Mouse (Mus musculus): ENCODE data around the gene Rnasek. TPM values are rescaled to one million over a fixed set of nuclear protein-coding genes. Genes with fewer than 3 reads are reported as not detected.

Rnasek gene
- total RNA-seq, 2 experiments from 2014 or later: 106 to 113 TPM

DNA sequence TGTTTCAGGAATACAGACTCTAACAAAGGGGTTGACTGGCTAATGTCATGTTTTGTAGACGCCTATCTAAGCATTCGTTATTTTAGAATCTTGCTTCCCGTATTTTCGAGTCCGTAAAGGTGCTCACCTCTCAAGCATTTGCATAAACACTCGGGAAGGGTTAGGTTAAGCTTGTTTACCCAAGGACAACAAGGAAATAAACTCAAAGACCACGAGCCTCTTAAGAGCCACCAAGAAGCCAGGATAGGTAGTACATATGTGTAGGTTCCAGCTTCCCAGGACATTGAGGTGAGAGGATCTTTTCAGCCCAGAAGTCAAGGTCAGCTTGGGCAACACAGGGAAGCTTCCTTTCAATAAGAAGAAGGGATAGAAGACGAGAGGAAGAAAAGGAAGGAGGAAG lies 40.5 kb downstream of the Rnasek start:
- DNase-seq: no peak
- intact Hi-C loops (cut with DNase I): no loop called here

DNA sequence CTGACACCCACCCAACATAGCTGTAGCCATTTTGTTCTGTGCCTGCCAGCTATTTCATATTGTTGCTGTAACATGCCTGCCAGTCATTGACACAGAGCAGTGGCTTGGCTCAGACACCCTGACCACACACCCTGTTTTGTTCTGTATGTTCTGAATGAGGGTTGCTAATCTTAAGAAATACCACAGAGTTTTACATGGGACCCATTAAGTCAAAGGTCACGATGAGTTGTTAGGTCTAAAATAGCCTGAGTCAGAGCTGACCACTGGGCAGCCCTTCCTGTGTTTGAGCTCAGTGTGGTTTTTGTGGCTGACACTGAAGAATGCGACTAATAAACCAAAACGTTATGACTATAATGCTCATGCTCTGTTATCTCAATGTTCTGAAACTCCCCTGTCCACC lies 41.3 kb downstream of the Rnasek start:
- DNase-seq: no peak
- intact Hi-C loops (cut with DNase I): no loop called here

DNA sequence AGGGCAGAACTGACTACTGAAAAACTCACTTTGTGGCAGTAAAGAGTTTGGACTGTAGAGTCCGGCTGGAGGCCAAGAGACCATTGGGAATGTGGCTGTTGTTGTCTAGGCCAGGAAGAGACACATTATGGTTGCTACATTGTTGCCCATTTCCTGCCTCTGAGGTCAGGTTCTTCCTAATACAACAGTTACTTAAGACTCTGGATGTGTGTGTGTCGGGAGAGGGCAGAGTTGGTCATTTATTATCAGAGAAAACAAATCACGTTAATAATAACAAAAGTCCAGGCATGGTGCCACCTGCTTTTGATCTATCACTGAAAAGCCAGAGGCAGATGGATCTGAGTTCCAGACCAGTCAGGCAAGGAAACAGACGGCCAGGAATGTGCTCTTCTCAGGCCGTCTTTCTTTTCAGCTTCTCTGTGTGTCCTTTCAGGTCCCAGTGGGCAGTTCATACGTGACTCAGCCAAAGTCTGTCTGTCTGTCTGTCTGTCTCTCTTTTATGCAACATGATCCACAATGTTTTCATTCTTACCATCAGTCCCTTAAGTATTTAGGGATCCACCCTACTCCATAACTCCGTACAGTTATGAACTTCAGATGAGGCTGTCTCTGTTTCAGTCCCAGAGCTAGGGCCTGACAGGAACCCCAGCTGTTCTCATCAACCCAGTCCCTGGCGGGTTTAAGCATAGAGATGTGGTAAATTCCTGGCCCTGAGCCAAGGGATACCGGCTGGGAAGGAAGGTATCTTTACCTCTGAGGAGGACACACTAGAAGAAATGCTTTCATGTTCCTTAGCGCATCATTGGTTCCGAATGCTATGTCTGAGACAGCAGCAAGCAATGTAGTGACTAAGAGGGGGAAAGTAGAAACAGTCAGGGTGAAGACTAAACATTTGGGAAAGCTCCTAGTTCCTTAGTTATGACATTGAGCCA lies 46.0 kb downstream of the Rnasek start:
- DNase-seq: no peak
- intact Hi-C loops (cut with DNase I): no loop called here

DNA sequence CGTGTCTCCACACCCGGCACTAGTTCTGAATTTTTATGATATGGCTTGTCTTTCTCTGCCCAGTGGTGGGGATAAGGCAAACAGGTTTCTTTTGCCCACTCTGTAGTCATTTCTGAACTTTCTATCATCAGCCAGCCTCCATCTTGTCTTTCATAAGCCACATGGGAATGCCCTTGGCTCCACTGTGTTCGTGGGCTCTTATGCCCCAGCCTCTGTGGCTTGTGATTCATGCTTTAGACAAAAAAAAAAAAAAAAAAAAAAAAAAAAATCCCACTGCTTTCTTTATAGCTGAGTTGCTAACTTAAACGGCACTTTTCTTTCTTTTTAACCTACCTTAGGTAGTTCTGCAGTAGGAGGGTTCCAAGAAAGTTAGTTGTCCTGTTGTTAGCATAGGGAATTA lies 47.5 kb downstream of the Rnasek start:
- intact Hi-C loops (cut with DNase I): no loop called here
- DNase-seq: no peak

DNA sequence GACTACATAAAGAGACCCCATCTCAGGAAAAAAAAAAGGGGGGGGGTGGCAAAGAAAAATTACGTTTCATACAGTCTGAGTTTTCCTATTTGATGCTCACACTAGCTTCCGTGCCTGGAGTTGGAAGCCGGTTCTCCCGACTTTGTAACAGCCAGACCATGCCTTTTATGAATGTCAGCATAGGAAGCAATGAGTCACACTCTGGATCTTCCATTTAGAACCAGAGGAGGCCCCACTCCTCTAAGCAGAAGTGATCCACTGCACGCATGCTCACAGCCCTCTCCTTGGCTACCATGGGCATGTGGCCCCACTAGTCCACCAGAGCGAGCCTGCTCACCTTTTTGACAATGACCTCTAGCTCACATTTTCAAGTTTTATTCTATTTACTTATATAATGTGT lies 48.5 kb downstream of the Rnasek start:
- intact Hi-C loops (cut with DNase I): no loop called here
- no peak for DNase-seq

GRCm38 (mm10) chr11:70189319-70190134 lies 50.1 kb downstream of the Rnasek start:
- intact Hi-C loops (cut with DNase I): no loop called here
- no peak for DNase-seq

Small RNA genes within 50 kb of the gene (microRNA-seq; reads per million reads assigned to microRNA genes)
- gene Mir195a (ENCODE audit: borderline number of aligned reads in 2 of 2) (1,485 to 1,644 reads per million in 2 experiments), gene Mir497 (ENCODE audit: borderline number of aligned reads in 2 of 2) (0 reads per million in 2 experiments), gene Mir497b (ENCODE audit: borderline number of aligned reads in 2 of 2) (0 reads per million in 2 experiments)

Other genes starting within 250 kb of the Rnasek start
- gene Gabarap, start 248.7 kb downstream of the Rnasek start, total RNA-seq (2021): 100 to 1,000 TPM; 306 to 329 TPM
- 10 to 100 TPM; 23.1 to 23.4 TPM for gene Phf23, start 244.1 kb downstream of the Rnasek start, total RNA-seq (2021)
- 1 to 10 TPM; 5.0 to 6.1 TPM for gene Dvl2, start 239.2 kb downstream of the Rnasek start, total RNA-seq (2021)
- gene Acadvl, start 224.4 kb downstream of the Rnasek start, total RNA-seq (2021): 1,000 to 10,000 TPM; 1,292 to 1,425 TPM
- gene Dlg4, start 222.9 kb downstream of the Rnasek start, total RNA-seq (2021): 1 to 10 TPM; 6.3 to 7.4 TPM
- not detected for gene Asgr1, start 185.8 kb downstream of the Rnasek start, total RNA-seq (2021)
- gene Asgr2, start 147.2 kb downstream of the Rnasek start, total RNA-seq (2021): not detected
- gene Mgl2, start 109.5 kb downstream of the Rnasek start, total RNA-seq (2021): 1 to 10 TPM; 4.2 to 5.8 TPM
- 1 to 10 TPM; 2.7 to 3.3 TPM for gene Clec10a, start 83.6 kb downstream of the Rnasek start, total RNA-seq (2021)
- gene Slc16a11, start 27.1 kb downstream of the Rnasek start, total RNA-seq (2021): under 1 TPM; 0.28 to 0.30 TPM
- 1 to 10 TPM; 3.3 to 3.9 TPM for gene Slc16a13, start 18.8 kb downstream of the Rnasek start, total RNA-seq (2021)
- gene Bcl6b, start 10.0 kb downstream of the Rnasek start, total RNA-seq (2021): 10 to 100 TPM; 19.7 to 20.0 TPM
- 10 to 100 TPM; 32.7 to 38.0 TPM for gene 0610010K14Rik, start 1.9 kb downstream of the Rnasek start, total RNA-seq (2021)
- 1 to 10 TPM; 2.1 to 3.3 TPM for gene Gm21988, start within 50 bp of the Rnasek start, total RNA-seq (2021)
- 1 to 10 TPM; 2.5 to 3.7 TPM for gene Alox12, start 15.5 kb upstream of the Rnasek start, total RNA-seq (2021)
- gene Alox12e, start 82.8 kb upstream of the Rnasek start, total RNA-seq (2021): not detected
- 10 to 100 TPM in 1 of 2 experiments, 1 to 10 TPM in 1; 5.4 to 10.2 TPM for gene Alox15, start 112.2 kb upstream of the Rnasek start, total RNA-seq (2021)
- 10 to 100 TPM; 19.4 to 22.1 TPM for gene Pelp1, start 170.2 kb upstream of the Rnasek start, total RNA-seq (2021)
- gene Arrb2, start 192.8 kb upstream of the Rnasek start, total RNA-seq (2021): 10 to 100 TPM; 14.8 to 15.4 TPM
- 1 to 10 TPM; 8.9 to 9.7 TPM for gene Med11, start 212.1 kb upstream of the Rnasek start, total RNA-seq (2021)
- gene Zmynd15, start 219.6 kb upstream of the Rnasek start, total RNA-seq (2021): 1 to 10 TPM; 1.8 to 2.2 TPM
- 10 to 100 TPM in 1 of 2 experiments, 1 to 10 TPM in 1; 9.6 to 10.9 TPM for gene Cxcl16, start 220.1 kb upstream of the Rnasek start, total RNA-seq (2021)